Mouse (Mus musculus) C2C12 (cell line): Measurements from ENCODE around the gene Hapln2. TPM values are rescaled to one million over a fixed set of nuclear protein-coding genes. Genes with fewer than 3 reads are reported as not detected.

Experiments
- H3K27me3 ChIP-seq: one replicate; pipeline ENCODE4 v1.6.1; 2011; ENCODE audit not compliant: control insufficient read depth, insufficient read depth, insufficient read length
- H3K36me3 ChIP-seq: one replicate; pipeline ENCODE4 v1.6.1; 2011; ENCODE audit not compliant: control insufficient read depth, insufficient read depth
- H3K4me3 ChIP-seq: one replicate; pipeline ENCODE4 v1.5.1; 2011; ENCODE audit warnings: mild to moderate bottlenecking, control low read depth; ENCODE audit not compliant: poor library complexity, insufficient read depth, severe bottlenecking
- H3K79me2 ChIP-seq: one replicate; pipeline ENCODE4 v1.6.1; 2011; ENCODE audit not compliant: control insufficient read depth, insufficient read depth
- H3K79me3 ChIP-seq: one replicate; pipeline ENCODE4 v1.6.1; 2011; ENCODE audit warnings: low read depth, control low read depth
- H3ac ChIP-seq: one replicate; pipeline ENCODE3; 2011; ENCODE audit warnings: low read depth; ENCODE audit not compliant: control insufficient read depth, insufficient read length
- CEBPB ChIP-seq: IDR thresholded peaks from one replicate; pipeline ENCODE4 v1.6.1; 2011; ENCODE audit warnings: low read depth, mild to moderate bottlenecking, control low read depth, moderate library complexity
- CTCF ChIP-seq: IDR thresholded peaks from one replicate; pipeline ENCODE4 v1.5.1; 2011; ENCODE audit not compliant: control insufficient read depth, insufficient read depth, insufficient read length
- FOSL1 ChIP-seq: IDR thresholded peaks from one replicate; pipeline ENCODE4 v1.8.0; 2011; ENCODE audit warnings: mild to moderate bottlenecking, low read length; ENCODE audit not compliant: poor library complexity, insufficient read depth, severe bottlenecking
- MAX ChIP-seq: IDR thresholded peaks from one replicate; pipeline ENCODE4 v1.6.1; 2011; ENCODE audit warnings: mild to moderate bottlenecking, control low read depth
- MYOD1 ChIP-seq: IDR thresholded peaks from one replicate; pipeline ENCODE4 v1.6.1; 2011; ENCODE audit warnings: low read depth; ENCODE audit not compliant: control insufficient read depth, insufficient read length
- MYOG ChIP-seq: IDR thresholded peaks from one replicate; pipeline ENCODE4 v1.6.1; 2011; ENCODE audit not compliant: control insufficient read depth, insufficient read length; ENCODE audit errors: extremely low read depth
- USF1 ChIP-seq: IDR thresholded peaks from one replicate; pipeline ENCODE4 v1.6.1; 2011; ENCODE audit warnings: low read depth, mild to moderate bottlenecking, control low read depth, moderate library complexity
- polyA plus RNA-seq: library from polyadenylated mRNA; unstranded; fragments of >200 nt; fragmentation: generic; extraction: Trizol; gene quantifications from one replicate; pipeline ENCODE4 v1.2.1, GENCODE M21; 2012; ENCODE audit warnings: missing spikeins

Hapln2 gene
- polyA plus RNA-seq, 1 experiment: not detected

- Histone ChIP-seq H3K79me2 (peaks cover 14% of the 10 kb centered on the region), H3K79me3 (peaks cover 9% of the 10 kb centered on the region), H3K4me3 (no peak overlapping the region), H3ac (no peak overlapping the region), H3K27me3 (no peaks in the 10 kb centered on the region), H3K36me3 (peaks cover 40% of the 10 kb centered on the region)
- TF ChIP-seq USF1 (no peak), CEBPB (no peak), MAX (no peak), MYOG (no peak), CTCF (no peak), MYOD1 (no peak), FOSL1 (no peak)
Measured at GRCm38 (mm10) chr3:87980085-87980484, 47.3 kb downstream of the Hapln2 start.

GRCm38 (mm10) chr3:87979493-87979892 lies 47.9 kb downstream of the Hapln2 start:
- no peak overlapping the region for H3ac ChIP-seq
- H3K36me3 ChIP-seq: peaks cover 46% of the 10 kb centered on the region
- no peaks in the 10 kb centered on the region for H3K27me3 ChIP-seq
- no peak for TF ChIP-seq CEBPB
- no peak for TF ChIP-seq MYOG
- no peak for TF ChIP-seq MYOD1
- no peak for TF ChIP-seq FOSL1
- TF ChIP-seq USF1: no peak
- no peak for TF ChIP-seq MAX
- TF ChIP-seq CTCF: no peak
- H3K4me3 ChIP-seq: no peak overlapping the region
- peaks cover 14% of the 10 kb centered on the region for H3K79me3 ChIP-seq
- H3K79me2 ChIP-seq: peaks cover 20% of the 10 kb centered on the region

GRCm38 (mm10) chr3:87974381-87974987 lies 52.9 kb downstream of the Hapln2 start:
- Histone ChIP-seq H3K27me3 (no peaks in the 10 kb centered on the region), H3K79me3 (peaks cover 48% of the 10 kb centered on the region), H3ac (peak overlapping the region; percentile 85), H3K36me3 (peaks cover 61% of the 10 kb centered on the region), H3K4me3 (no peak overlapping the region), H3K79me2 (peaks cover 57% of the 10 kb centered on the region)
- TF ChIP-seq MYOG (no peak), CEBPB (no peak), FOSL1 (no peak), USF1 (no peak), CTCF (no peak), MAX (no peak), MYOD1 (no peak)

GRCm38 (mm10) chr3:87973593-87974380 lies 53.6 kb downstream of the Hapln2 start:
- no peaks in the 10 kb centered on the region for H3K27me3 ChIP-seq
- peaks cover 57% of the 10 kb centered on the region for H3K79me2 ChIP-seq
- H3ac ChIP-seq: peak overlapping the region; percentile 85
- H3K79me3 ChIP-seq: peaks cover 48% of the 10 kb centered on the region
- peak overlapping the region; percentile 72 for H3K4me3 ChIP-seq
- peaks cover 56% of the 10 kb centered on the region for H3K36me3 ChIP-seq
- TF ChIP-seq CTCF: no peak
- TF ChIP-seq MYOG: no peak
- TF ChIP-seq FOSL1: no peak
- TF ChIP-seq USF1: no peak
- no peak for TF ChIP-seq MYOD1
- no peak for TF ChIP-seq CEBPB
- TF ChIP-seq MAX: no peak

GRCm38 (mm10) chr3:87972776-87973175 lies 54.6 kb downstream of the Hapln2 start:
- Histone ChIP-seq H3K36me3 (peaks cover 48% of the 10 kb centered on the region), H3K4me3 (peak overlapping the region; percentile 72), H3K79me2 (peaks cover 57% of the 10 kb centered on the region), H3K27me3 (no peaks in the 10 kb centered on the region), H3K79me3 (peaks cover 48% of the 10 kb centered on the region), H3ac (peak overlapping the region; percentile 85)
- TF ChIP-seq MYOD1 (no peak), CEBPB (no peak), MAX (no peak), FOSL1 (no peak), CTCF (no peak), USF1 (no peak), MYOG (no peak)
